Mouse (Mus musculus) splenic B cell, adult 2 months (primary cell): ENCODE results near the gene Scin.

Experiments used
- DNase-seq: peaks from one replicate; pipeline ENCODE4 v3.0.0-alpha.2; 2011; ENCODE audit warnings: low read depth, low spot score
- H3K27me3 ChIP-seq: 2 replicates; pipeline ENCODE4 v1.6.1; 2012; ENCODE audit warnings: mild to moderate bottlenecking, low read length, moderate library complexity, mixed read lengths; ENCODE audit not compliant: control insufficient read depth, poor library complexity, insufficient read depth, severe bottlenecking
- H3K36me3 ChIP-seq: 2 replicates; pipeline ENCODE4 v1.6.1; 2012; ENCODE audit warnings: mild to moderate bottlenecking, low read length, moderate library complexity, mixed read lengths; ENCODE audit not compliant: control insufficient read depth, poor library complexity, insufficient read depth, severe bottlenecking

The Scin gene

GRCm38 (mm10) chr12:40085731-40086322 lies 48.2 kb downstream of the Scin start:
- no peaks in the 10 kb centered on the region for H3K36me3 ChIP-seq
- H3K27me3 ChIP-seq: no peaks in the 10 kb centered on the region
- no peak for DNase-seq

DNA sequence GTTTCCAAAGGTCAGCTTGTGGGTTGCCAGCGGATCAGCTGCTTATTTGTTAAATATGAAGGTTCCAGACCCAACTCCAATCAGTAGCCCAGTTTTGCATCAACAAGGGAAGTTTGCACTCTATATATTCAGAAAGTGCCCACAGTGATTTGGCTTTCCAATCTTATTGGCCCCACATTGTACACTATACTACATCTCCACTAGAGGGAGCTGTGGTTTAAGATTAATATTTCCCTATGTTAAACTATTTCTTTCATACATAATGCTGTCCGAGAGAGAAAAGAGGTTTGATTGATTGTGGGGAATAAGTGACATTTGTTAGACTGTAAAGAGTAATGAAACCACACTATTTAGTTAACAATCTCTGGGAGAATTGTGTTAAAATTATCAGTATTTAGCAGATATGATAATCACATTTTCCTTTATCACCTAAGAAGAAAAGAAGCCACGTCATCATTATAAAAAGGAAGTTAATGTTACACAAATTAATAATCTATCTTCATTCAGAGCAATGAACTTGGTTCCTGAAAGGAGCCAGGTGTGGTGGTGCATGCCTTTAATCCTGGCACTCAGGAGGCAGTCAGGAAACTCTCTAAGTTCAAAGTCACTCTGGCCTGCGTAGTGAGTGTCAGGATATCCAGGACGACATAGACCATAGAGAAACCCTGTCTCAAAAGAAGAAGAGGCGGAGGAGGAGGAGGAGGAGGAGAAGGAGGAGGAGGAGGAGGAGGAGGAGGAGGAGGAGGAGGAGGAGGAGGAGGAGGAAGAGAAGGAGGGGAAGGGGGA lies 51.4 kb downstream of the Scin start:
- Histone ChIP-seq H3K36me3 (no peaks in the 10 kb centered on the region), H3K27me3 (no peaks in the 10 kb centered on the region)
- peak; percentile 66 for DNase-seq

- no peaks in the 10 kb centered on the region for H3K27me3 ChIP-seq
- DNase-seq: no peak
- H3K36me3 ChIP-seq: no peaks in the 10 kb centered on the region
Measured at GRCm38 (mm10) chr12:40082048-40082447, 52.0 kb downstream of the Scin start.

- Histone ChIP-seq H3K36me3 (no peaks in the 10 kb centered on the region), H3K27me3 (no peaks in the 10 kb centered on the region)
- DNase-seq: peak; percentile 42
Measured at GRCm38 (mm10) chr12:40073660-40074059, 60.4 kb downstream of the Scin start.

GRCm38 (mm10) chr12:40047024-40047423 lies 87.0 kb downstream of the Scin start:
- no peak for DNase-seq
- Histone ChIP-seq H3K36me3 (no peaks in the 10 kb centered on the region), H3K27me3 (no peaks in the 10 kb centered on the region)

- no peaks in the 10 kb centered on the region for H3K27me3 ChIP-seq
- no peaks in the 10 kb centered on the region for H3K36me3 ChIP-seq
- no peak for DNase-seq
Measured at GRCm38 (mm10) chr12:40043816-40044585, 90.0 kb downstream of the Scin start.

- peak; percentile 90 for DNase-seq
- no peaks in the 10 kb centered on the region for H3K36me3 ChIP-seq
- H3K27me3 ChIP-seq: no peaks in the 10 kb centered on the region
Measured at GRCm38 (mm10) chr12:40040067-40040466, 94.0 kb downstream of the Scin start.

- Histone ChIP-seq H3K36me3 (no peaks in the 10 kb centered on the region), H3K27me3 (no peaks in the 10 kb centered on the region)
- DNase-seq: peak; percentile 95
Measured at GRCm38 (mm10) chr12:40037876-40038463, 96.1 kb downstream of the Scin start, which contains the start of gene Arl4a. Arl4a (minus strand) TSS chr12:40038025.

- peak; percentile 97 for DNase-seq
Measured at GRCm38 (mm10) chr12:40037226-40037813, 96.7 kb downstream of the Scin start.

GRCm38 (mm10) chr12:40036666-40037065 lies 97.4 kb downstream of the Scin start:
- no peaks in the 10 kb centered on the region for H3K27me3 ChIP-seq
- peak; percentile 44 for DNase-seq
- H3K36me3 ChIP-seq: no peaks in the 10 kb centered on the region

More at GRCm38 (mm10) chr12:40037226-40037813, 96.7 kb downstream of the Scin start:
- H3K36me3 ChIP-seq: no peaks in the 10 kb centered on the region
- H3K27me3 ChIP-seq: no peaks in the 10 kb centered on the region

DNA sequence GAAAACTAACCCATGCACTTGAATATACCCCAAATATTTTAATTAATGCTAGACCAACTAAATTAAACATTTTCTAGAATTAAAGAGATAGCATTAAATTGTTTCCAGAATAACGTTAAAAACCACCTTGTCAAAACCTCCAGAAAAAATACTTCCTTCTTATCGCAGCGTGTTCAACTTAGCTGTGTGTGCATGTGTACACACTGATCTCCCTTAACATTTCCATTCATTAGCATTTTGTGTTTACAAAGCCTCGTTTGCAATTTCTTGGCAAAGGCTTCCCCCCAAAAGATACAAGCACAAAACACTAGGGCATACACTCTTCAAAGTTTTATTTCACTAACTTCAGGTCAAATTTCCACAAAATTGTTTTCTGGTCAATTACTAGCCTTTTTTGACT lies 98.5 kb downstream of the Scin start:
- H3K27me3 ChIP-seq: no peaks in the 10 kb centered on the region
- DNase-seq: no peak
- H3K36me3 ChIP-seq: no peaks in the 10 kb centered on the region

DNA sequence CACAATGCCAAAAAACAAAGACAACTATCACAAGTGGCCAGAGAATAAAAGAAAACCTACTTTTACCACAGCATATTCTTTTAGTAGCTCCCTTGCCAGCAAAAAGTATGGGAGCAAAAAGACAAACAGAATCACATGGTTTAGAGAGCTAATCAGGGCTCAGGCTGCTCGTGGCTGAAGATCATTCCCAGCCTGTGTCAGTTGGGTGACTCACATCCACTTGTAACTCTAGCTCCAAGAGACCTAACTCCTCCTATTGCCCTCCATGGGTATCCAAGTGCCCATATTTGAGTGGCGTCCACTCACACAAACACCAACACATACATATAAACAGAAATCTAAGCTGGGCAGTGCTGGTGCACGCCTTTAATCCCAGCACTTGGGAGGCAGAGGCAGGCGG lies 104.8 kb downstream of the Scin start:
- no peak for DNase-seq
- H3K36me3 ChIP-seq: no peaks in the 10 kb centered on the region
- no peaks in the 10 kb centered on the region for H3K27me3 ChIP-seq

- H3K27me3 ChIP-seq: no peaks in the 10 kb centered on the region
- no peaks in the 10 kb centered on the region for H3K36me3 ChIP-seq
- DNase-seq: no peak
Measured at GRCm38 (mm10) chr12:40027846-40028245, 106.2 kb downstream of the Scin start.

DNA sequence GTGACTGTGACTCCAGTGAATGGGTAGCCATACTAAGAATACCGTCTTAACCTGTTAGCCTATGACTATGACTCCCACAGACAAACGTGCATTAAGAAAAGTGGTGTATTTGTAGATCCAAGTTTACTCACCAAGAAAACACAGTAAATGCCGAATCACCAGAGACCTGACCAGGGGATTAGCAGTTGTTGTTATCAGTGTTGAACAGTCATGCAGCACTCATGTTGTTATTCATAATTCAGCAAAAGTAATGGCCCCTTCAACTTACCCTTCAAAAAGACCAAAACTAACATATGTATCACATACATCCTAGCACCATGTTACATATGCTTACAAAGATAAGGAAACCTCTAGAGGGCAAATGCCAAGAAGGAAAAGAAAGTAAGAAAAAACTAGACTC lies 106.6 kb downstream of the Scin start:
- no peak for DNase-seq
- Histone ChIP-seq H3K36me3 (no peaks in the 10 kb centered on the region), H3K27me3 (no peaks in the 10 kb centered on the region)
